Mouse (Mus musculus) liver, embryonic 15.5 days (tissue): ENCODE data around the gene 2510039O18Rik. TPM values are rescaled to one million over a fixed set of nuclear protein-coding genes. Genes with fewer than 3 reads are reported as not detected.

Experiments used
- ATAC-seq: fragments of 200-750 bp; cut with Nextera tagmentation; 2 replicates; pipeline ENCODE4 v1.8.0; 2017; ENCODE audit warnings: moderate number of reproducible peaks, mild to moderate bottlenecking, moderate library complexity; ENCODE audit not compliant: insufficient read depth
- H3K27ac ChIP-seq: fragments of 300-500 bp; sonication (generic); replicated peaks from 2 replicates; pipeline ENCODE4 v1.5.1; 2015; ENCODE audit warnings: mild to moderate bottlenecking, inconsistent platforms
- H3K27me3 ChIP-seq: fragments of 300-500 bp; sonication (generic); 2 replicates; pipeline ENCODE4 v1.6.1; 2015; ENCODE audit warnings: mild to moderate bottlenecking, inconsistent platforms
- H3K36me3 ChIP-seq: fragments of 300-500 bp; sonication (generic); replicated peaks from 2 replicates; pipeline ENCODE4 v1.6.1; 2015; ENCODE audit warnings: moderate library complexity, mild to moderate bottlenecking, inconsistent platforms
- H3K4me1 ChIP-seq: fragments of 300-500 bp; sonication (generic); replicated peaks from 2 replicates; pipeline ENCODE4 v1.6.1; 2015; ENCODE audit warnings: inconsistent platforms
- H3K4me2 ChIP-seq: fragments of 300-500 bp; sonication (generic); 2 replicates; pipeline ENCODE4 v1.6.1; 2015; ENCODE audit warnings: moderate library complexity, mild to moderate bottlenecking, inconsistent platforms
- H3K4me3 ChIP-seq: fragments of 300-500 bp; sonication (generic); replicated peaks from 2 replicates; pipeline ENCODE4 v1.5.1; 2015; ENCODE audit warnings: mild to moderate bottlenecking, inconsistent platforms
- H3K9ac ChIP-seq: fragments of 300-500 bp; sonication (generic); 2 replicates; pipeline ENCODE4 v1.6.1; 2015; ENCODE audit warnings: moderate library complexity, mild to moderate bottlenecking, inconsistent platforms
- H3K9me3 ChIP-seq: fragments of 300-500 bp; sonication (generic); replicated peaks from 2 replicates; pipeline ENCODE4 v1.6.1; 2016; ENCODE audit warnings: inconsistent platforms
- WGBS: fragments of 180-500 bp; shearing (Covaris S2); methylation state at CpG from one replicate; pipeline ENCODE4 v1.1.7; 2015; ENCODE audit warnings: mixed read lengths; ENCODE audit not compliant: insufficient replicate concordance; 5-methylcytosine and 5-hydroxymethylcytosine counted together
- polyA plus RNA-seq: library from polyadenylated mRNA; unstranded; fragments of >200 nt; fragmentation: Nextera tagmentation; extraction: Ambion mirVana; gene quantifications from 2 replicates; pipeline ENCODE4 v1.2.1, GENCODE M21; 2015

2510039O18Rik gene
- polyA plus RNA-seq, 1 experiment from 2014 or later: 7.8 TPM

DNA sequence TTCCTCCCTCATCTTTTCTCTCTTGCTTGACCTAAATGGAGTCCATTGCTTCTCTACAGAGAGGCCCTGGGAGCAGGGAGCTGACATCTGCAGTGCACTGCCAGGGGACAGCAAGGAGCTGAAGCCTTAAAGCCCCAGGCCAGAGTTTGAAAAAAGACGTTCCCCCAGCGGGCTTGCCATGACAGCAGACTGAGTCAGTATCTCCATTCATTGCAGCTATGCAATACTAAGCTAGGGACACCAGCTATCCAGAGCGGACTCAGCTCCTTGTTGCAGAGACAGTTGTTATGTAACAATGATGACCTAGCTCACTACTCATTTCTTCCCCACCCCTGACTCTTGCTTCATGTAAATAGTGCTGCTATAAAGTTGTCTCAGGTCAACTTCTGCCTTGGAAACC lies 54.6 kb downstream of the 2510039O18Rik start:
- no peaks in the 10 kb centered on the region for H3K4me1 ChIP-seq
- H3K4me3 ChIP-seq: no peak overlapping the region
- H3K9me3 ChIP-seq: no peaks in the 10 kb centered on the region
- no peak overlapping the region for H3K9ac ChIP-seq
- H3K27ac ChIP-seq: no peak overlapping the region
- ATAC-seq: no peak
- no peaks in the 10 kb centered on the region for H3K27me3 ChIP-seq
- no peaks in the 10 kb centered on the region for H3K36me3 ChIP-seq
- 61% methylated on average over 3 of the region's 3 CpGs for WGBS
- H3K4me2 ChIP-seq: no peak overlapping the region

Other genes starting within 250 kb of the 2510039O18Rik start
- not detected in 2 replicates for gene Zfp534, start 238.3 kb upstream of the 2510039O18Rik start, polyA plus RNA-seq
- gene Zfp984, start 131.1 kb upstream of the 2510039O18Rik start, polyA plus RNA-seq: 3.4 and 3.9 TPM in 2 replicates
- 1.0 and 1.4 TPM in 2 replicates for gene Zfp933, start 92.5 kb upstream of the 2510039O18Rik start, polyA plus RNA-seq
- gene Miip, start 72.1 kb upstream of the 2510039O18Rik start, polyA plus RNA-seq: 29.3 and 36.1 TPM in 2 replicates
- gene Fv1, start 71.9 kb upstream of the 2510039O18Rik start, polyA plus RNA-seq: 2.1 TPM in 2 replicates
- 15.5 and 15.6 TPM in 2 replicates for gene Mfn2, start 36.2 kb upstream of the 2510039O18Rik start, polyA plus RNA-seq
- 29.0 and 30.6 TPM in 2 replicates for gene Plod1, start 4.1 kb upstream of the 2510039O18Rik start, polyA plus RNA-seq
- not detected in 2 replicates for gene Nppb, start 44.9 kb downstream of the 2510039O18Rik start, polyA plus RNA-seq
- 1.3 and 1.4 TPM in 2 replicates for gene Nppa, start 59.8 kb downstream of the 2510039O18Rik start, polyA plus RNA-seq
- gene Clcn6, start 97.9 kb downstream of the 2510039O18Rik start, polyA plus RNA-seq: 1.5 and 1.6 TPM in 2 replicates
- 9.8 and 10.0 TPM in 2 replicates for gene Mthfr, start 98.2 kb downstream of the 2510039O18Rik start, polyA plus RNA-seq
- gene Agtrap, start 147.1 kb downstream of the 2510039O18Rik start, polyA plus RNA-seq: 10.0 and 11.0 TPM in 2 replicates
- 12.9 and 13.2 TPM in 2 replicates for gene Mad2l2, start 189.5 kb downstream of the 2510039O18Rik start, polyA plus RNA-seq
- 0.07 and 0.10 TPM in 2 replicates for gene Draxin, start 189.8 kb downstream of the 2510039O18Rik start, polyA plus RNA-seq
- 11.0 and 11.9 TPM in 2 replicates for gene Fbxo6, start 211.2 kb downstream of the 2510039O18Rik start, polyA plus RNA-seq
- 0.51 and 0.54 TPM in 2 replicates for gene Fbxo44, start 219.6 kb downstream of the 2510039O18Rik start, polyA plus RNA-seq
- 0.28 TPM in 1 of 2 replicates, not detected in the other for gene Fbxo2, start 219.7 kb downstream of the 2510039O18Rik start, polyA plus RNA-seq